19 mouse cellular contexts compared by ENCODE assay signal in genomic region chr5:89911950-89912349, GRCm38 (mm10). TPM values are rescaled to one million over a fixed set of nuclear protein-coding genes. Genes with fewer than 3 reads are reported as not detected.
A peak's percentile ranks its signal among the peaks of the same experiment; 100 is the strongest.
DNase-seq lines count a peak whose midpoint lies in the region; ATAC-seq lines count a peak whose summit lies in the region.
"Had no signal": no experiment of that assay in that cellular context is flagged by ENCODE, and none has a peak within 500 bp of the region (broad histone marks: within the 10 kb centered on the region; RNA-seq: fewer than 3 reads in every experiment).

No protein-coding gene starts in this region.

- peak; percentile 84 for ATAC-seq in neural tube, embryonic 13.5 days (ENCODE audit: low read depth)
- ATAC-seq in kidney, embryonic 16.5 days (ENCODE audit: low FRiP score, low TSS enrichment), result no peak
- ATAC-seq: intestine, embryonic 16.5 days had no signal

- H3K27ac ChIP-seq in hindbrain, embryonic 10.5 days, result 0 out of 2 replicates have a peak overlapping the region, but pooled peaks have one; percentile 16
- 0 out of 2 replicates have a peak overlapping the region, but pooled peaks have one; percentile 34 for H3K27ac ChIP-seq in midbrain, embryonic 10.5 days (replicated peaks)
- H3K27ac ChIP-seq in neural tube, embryonic 13.5 days (replicated peaks), result peak overlapping the region; percentile 69
- H3K27ac ChIP-seq in kidney, embryonic 16.5 days (ENCODE audit: low read length), result no peak overlapping the region
- H3K27ac ChIP-seq: heart, embryonic 10.5 days; limb, embryonic 13.5 days; liver, embryonic 15.5 days had no signal

- H3K9ac ChIP-seq in neural tube, embryonic 13.5 days, result 0 out of 2 replicates have a peak overlapping the region, but pooled peaks have one; percentile 18
- H3K9ac ChIP-seq in kidney, embryonic 16.5 days (replicated peaks; ENCODE audit: low read length), result no peak overlapping the region
- H3K9ac ChIP-seq: limb, embryonic 13.5 days; liver, embryonic 15.5 days had no signal

- H3K27me3 ChIP-seq in hindbrain, embryonic 10.5 days (ENCODE audit: insufficient read depth, poor library complexity, severe bottlenecking), result peaks cover 8% of the 10 kb centered on the region
- peaks cover 4% of the 10 kb centered on the region; the same call in 1 of the 2 replicates for H3K27me3 ChIP-seq in midbrain, embryonic 10.5 days (ENCODE audit: low read depth, poor library complexity, severe bottlenecking)
- H3K27me3 ChIP-seq in neural tube, embryonic 13.5 days, result no peaks in the 10 kb centered on the region; the same call in 1 of the 2 replicates
- no peaks in the 10 kb centered on the region for H3K27me3 ChIP-seq in kidney, embryonic 16.5 days (ENCODE audit: insufficient read depth, low read length)
- H3K27me3 ChIP-seq: limb, embryonic 13.5 days; liver, embryonic 15.5 days had no signal

- intact Hi-C loops in left cerebral cortex, postnatal 4 days (cut with DNase I), result no loop called here

- H3K9me3 ChIP-seq in hindbrain, embryonic 10.5 days, result no peaks in the 10 kb centered on the region
- H3K9me3 ChIP-seq in midbrain, embryonic 10.5 days (replicated peaks), result no peaks in the 10 kb centered on the region
- no peaks in the 10 kb centered on the region for H3K9me3 ChIP-seq in neural tube, embryonic 13.5 days
- H3K9me3 ChIP-seq in kidney, embryonic 16.5 days (ENCODE audit: low read length), result no peaks in the 10 kb centered on the region
- H3K9me3 ChIP-seq: heart, embryonic 10.5 days; limb, embryonic 13.5 days; liver, embryonic 15.5 days had no signal

- peak overlapping the region; percentile 24; the same call in 1 of the 2 replicates for H3K4me2 ChIP-seq in neural tube, embryonic 13.5 days
- H3K4me2 ChIP-seq in kidney, embryonic 16.5 days (replicated peaks; ENCODE audit: low read depth, low read length), result no peak overlapping the region
- H3K4me2 ChIP-seq: limb, embryonic 13.5 days; liver, embryonic 15.5 days had no signal

- DNase-seq in left cerebral cortex, postnatal 4 days, result peak; percentile 16
- DNase-seq in left cerebral cortex, adult 18-20 months (ENCODE audit: low spot score in 2 of 2), result no peak
- peak; percentile 29 for DNase-seq in hindbrain, embryonic 10.5 days (ENCODE audit: low spot score)
- peak; percentile 45 for DNase-seq in midbrain, embryonic 10.5 days (ENCODE audit: low spot score)
- DNase-seq in layer of hippocampus, adult 9-11 months, result no peak
- no peak for DNase-seq in cerebellum, adult 9-10 months
- DNase-seq: B cell, adult 2 months; cerebellum, postnatal 36 days; gastrocnemius, postnatal 36 days; kidney, postnatal 36 days; lung, postnatal 36 days; right cerebral cortex, postnatal 4 days; thymus, adult 18-20 months had no signal

- no peaks in the 10 kb centered on the region for H3K36me3 ChIP-seq in hindbrain, embryonic 10.5 days
- H3K36me3 ChIP-seq in midbrain, embryonic 10.5 days, result no peaks in the 10 kb centered on the region
- H3K36me3 ChIP-seq in neural tube, embryonic 13.5 days, result no peaks in the 10 kb centered on the region
- H3K36me3 ChIP-seq in kidney, embryonic 16.5 days (ENCODE audit: insufficient read depth, low read length), result no peaks in the 10 kb centered on the region
- H3K36me3 ChIP-seq: heart, embryonic 10.5 days; limb, embryonic 13.5 days; liver, embryonic 15.5 days had no signal

- no peak overlapping the region for H3K4me3 ChIP-seq in hindbrain, embryonic 10.5 days
- no peak overlapping the region for H3K4me3 ChIP-seq in midbrain, embryonic 10.5 days
- no peak overlapping the region for H3K4me3 ChIP-seq in neural tube, embryonic 13.5 days
- no peak overlapping the region for H3K4me3 ChIP-seq in kidney, embryonic 16.5 days (ENCODE audit: low read length)
- H3K4me3 ChIP-seq: heart, embryonic 10.5 days; limb, embryonic 13.5 days; liver, embryonic 15.5 days had no signal

- 44% methylated on average over 7 of the region's 7 CpGs for WGBS in hindbrain, embryonic 10.5 days
- 43% methylated on average over 7 of the region's 7 CpGs for WGBS in midbrain, embryonic 10.5 days
- 17% methylated on average over 7 of the region's 7 CpGs for WGBS in neural tube, embryonic 13.5 days
- WGBS in kidney, embryonic 16.5 days, result 63% methylated on average over 7 of the region's 7 CpGs

- peaks cover 21% of the 10 kb centered on the region for H3K4me1 ChIP-seq in hindbrain, embryonic 10.5 days (replicated peaks)
- H3K4me1 ChIP-seq in midbrain, embryonic 10.5 days, result peaks cover 20% of the 10 kb centered on the region
- peaks cover 16% of the 10 kb centered on the region for H3K4me1 ChIP-seq in neural tube, embryonic 13.5 days (replicated peaks)
- no peaks in the 10 kb centered on the region for H3K4me1 ChIP-seq in kidney, embryonic 16.5 days (ENCODE audit: insufficient read depth, low read length)
- H3K4me1 ChIP-seq: heart, embryonic 10.5 days; limb, embryonic 13.5 days; liver, embryonic 15.5 days had no signal

RNA-seq across cellular contexts. Expression of gene Adamts3, which starts 28.8 kb away (rescaled TPM):
- total RNA-seq in left cerebral cortex, postnatal 4 days (2021), result 10 to 100 TPM; 63.6 to 71.7 TPM
- total RNA-seq in left cerebral cortex, adult 18-20 months (2021), result 10 to 100 TPM; 17.6 to 19.3 TPM
- 3.0 and 4.3 TPM in 2 replicates for polyA plus RNA-seq in hindbrain, embryonic 10.5 days (2016; fragmentation: Nextera tagmentation; extraction: Ambion mirVana)
- 4.2 and 5.1 TPM in 2 replicates for polyA plus RNA-seq in midbrain, embryonic 10.5 days (2016; fragmentation: Nextera tagmentation; extraction: Ambion mirVana)
- polyA plus RNA-seq in neural tube, embryonic 13.5 days (2015; fragmentation: Nextera tagmentation; extraction: Ambion mirVana), result 7.5 and 8.4 TPM in 2 replicates
- polyA plus RNA-seq in kidney, embryonic 16.5 days (2015; fragmentation: Nextera tagmentation; extraction: Ambion mirVana), result 1.7 TPM in 2 replicates

Comparison
In these comparisons a context has a peak if more than half of its experiments do, and no peak if none do; other contexts are left out.
1. DNase-seq: peak in left cerebral cortex, postnatal 4 days (single experiment), hindbrain, embryonic 10.5 days (single experiment) and midbrain, embryonic 10.5 days (single experiment); none in left cerebral cortex, adult 18-20 months (0 of 2), layer of hippocampus, adult 9-11 months (single experiment) and cerebellum, adult 9-10 months (single experiment).